Mouse (Mus musculus) CD8-positive naive resting alpha-beta T cell, adult 57 days (primary cell): ENCODE measurements around the gene Akr7a5. TPM values are rescaled to one million over a fixed set of nuclear protein-coding genes. Genes with fewer than 3 reads are reported as not detected.

Source experiments
- total RNA-seq: library from RNA; stranded (reverse); gene quantifications from one replicate; pipeline ENCODE4 v1.2.4, GENCODE M21; 2023

The Akr7a5 gene
- 14.8 TPM for total RNA-seq

DNA sequence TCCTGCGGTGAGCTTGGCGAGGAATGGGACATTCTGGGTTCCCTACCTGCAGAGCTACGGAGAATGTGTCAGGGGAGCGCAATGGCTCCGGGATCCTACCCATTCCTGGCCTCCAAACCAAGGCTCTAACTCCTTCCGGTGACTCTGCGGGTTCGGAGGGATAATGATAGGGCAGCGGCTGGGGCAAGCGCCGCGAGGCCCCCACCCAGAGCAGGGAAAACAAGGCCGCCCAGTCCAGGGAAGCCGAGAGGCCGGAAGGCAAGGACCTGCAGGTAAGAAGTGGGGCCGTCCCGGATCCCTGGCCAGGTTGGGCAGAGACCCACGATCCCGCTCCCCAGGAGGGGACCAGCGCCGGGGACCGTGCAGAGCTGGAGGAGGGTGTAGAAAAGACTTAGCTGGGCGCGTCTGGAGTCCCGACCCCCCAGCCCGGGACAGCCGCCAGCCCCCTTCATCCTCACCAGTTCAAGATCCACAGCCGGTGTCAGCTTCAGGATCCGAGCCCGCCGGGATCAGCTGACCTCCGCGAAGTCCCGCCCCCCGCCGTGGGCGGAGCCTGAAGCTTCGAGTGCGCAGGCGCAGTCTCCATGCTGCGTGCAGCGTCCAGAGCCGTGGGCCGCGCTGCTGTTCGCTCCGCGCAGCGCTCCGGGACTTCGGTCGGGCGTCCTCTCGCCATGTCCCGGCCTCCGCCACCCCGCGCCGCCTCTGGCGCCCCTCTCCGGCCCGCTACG is at the start of gene Akr7a5, which contains the start of gene Pqlc2:
Gene Akr7a5 (plus strand): TSS at position 574 of the 728 bp plus-strand sequence.
Gene Pqlc2 (minus strand): TSS at position 538 of the 728 bp plus-strand sequence.

DNA sequence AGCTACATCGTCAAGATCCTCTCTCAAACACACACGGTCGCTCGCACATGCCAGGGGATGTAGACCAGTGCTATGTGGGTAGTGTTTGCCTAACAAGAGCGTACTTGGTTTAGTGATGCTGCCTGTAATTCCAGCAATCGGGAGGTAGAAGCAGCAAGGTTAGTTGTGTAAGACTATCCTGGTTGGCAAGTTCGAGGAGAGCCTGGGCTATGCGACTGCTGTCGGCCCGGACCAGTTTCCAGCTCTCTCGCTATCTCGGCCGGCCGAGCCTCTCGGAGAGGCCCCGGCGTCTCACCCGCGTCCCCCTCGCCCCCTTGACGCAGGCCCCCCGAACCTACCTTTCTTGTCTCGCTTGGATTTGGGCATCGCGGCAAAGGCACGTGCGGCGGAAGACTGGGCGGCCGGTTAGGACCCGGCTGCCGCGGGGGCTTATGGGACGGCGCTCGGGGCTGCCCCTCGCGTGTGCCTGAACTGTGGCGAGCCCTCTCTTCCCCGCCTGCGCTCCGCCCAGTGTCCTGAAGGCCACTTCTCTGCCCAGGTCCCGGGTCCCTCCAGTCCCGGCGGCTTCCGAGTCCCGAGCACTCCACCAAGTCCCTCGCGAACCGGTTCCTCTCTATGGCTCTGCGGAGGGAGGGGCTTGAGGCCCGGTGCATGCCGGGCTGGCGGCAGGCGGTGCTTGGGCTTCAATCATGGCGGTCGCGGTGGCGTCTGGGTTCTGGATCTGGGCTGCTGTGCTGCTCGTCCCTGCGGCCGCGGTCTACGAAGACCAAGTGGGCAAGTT is 41.6 kb downstream of the Akr7a5 start, which contains the start of the genes Mrto4, Emc1 and Ubr4:
Gene Mrto4 (minus strand): TSS at position 646 of the 781 bp plus-strand sequence.
Gene Emc1 (plus strand): TSS at position 657 of the 781 bp plus-strand sequence.
Gene Ubr4 (plus strand): TSS at position 679 of the 781 bp plus-strand sequence.

Other genes with a start within 250 kb of the Akr7a5 start
- not detected for gene Htr6, start 235.2 kb upstream of the Akr7a5 start, total RNA-seq
- not detected for gene Nbl1, start 217.8 kb upstream of the Akr7a5 start, total RNA-seq
- gene Minos1, start 179.6 kb upstream of the Akr7a5 start, total RNA-seq, result 114 TPM
- 384 TPM for gene Capzb, start 117.8 kb upstream of the Akr7a5 start, total RNA-seq
- 3.9 TPM for gene Pqlc2, start within 50 bp of the Akr7a5 start, total RNA-seq
- gene Mrto4, start 41.8 kb downstream of the Akr7a5 start, total RNA-seq, result 106 TPM
- 41.5 TPM for gene Emc1, start 41.8 kb downstream of the Akr7a5 start, total RNA-seq
- gene Ubr4, start 41.9 kb downstream of the Akr7a5 start, total RNA-seq, result 210 TPM
- gene Iffo2, start 219.8 kb downstream of the Akr7a5 start, total RNA-seq, result 12.2 TPM